Mouse (Mus musculus) mouse trophoblast stem cell (cell line): ENCODE measurements around the gene Rnf32.

Source experiments
- in situ Hi-C, 2 experiments: fragments of 300-500 bp; cut with MseI, MboI; formaldehyde crosslinking; loops; 2 replicates in 1 of 2; 3 replicates in 1 of 2; pipeline ENCODE4 v1.15.1; 2025

Rnf32 gene

GRCm38 (mm10) chr5:29195570-29196263 lies at the start of gene Rnf32:
Rnf32 (plus strand) TSS chr5:29195992.
- in situ Hi-C loops = no loop called here

- in situ Hi-C loops = no loop called here
Observed at GRCm38 (mm10) chr5:29150146-29150545, 45.6 kb upstream of the Rnf32 start.

GRCm38 (mm10) chr5:29159849-29160248 lies 35.9 kb upstream of the Rnf32 start:
- in situ Hi-C loops = no loop called here

- in situ Hi-C loops = no loop called here
Observed at GRCm38 (mm10) chr5:29166947-29167346, 28.8 kb upstream of the Rnf32 start.

GRCm38 (mm10) chr5:29170193-29170592 lies 25.6 kb upstream of the Rnf32 start:
- in situ Hi-C loops = no loop called here

GRCm38 (mm10) chr5:29171165-29171564 lies 24.6 kb upstream of the Rnf32 start:
- in situ Hi-C loops = no loop called here

GRCm38 (mm10) chr5:29186798-29187197 lies 9.0 kb upstream of the Rnf32 start:
- in situ Hi-C loops = no loop called here

- in situ Hi-C loops = no loop called here
Observed at GRCm38 (mm10) chr5:29195231-29195569, 592 bp upstream of the Rnf32 start.

GRCm38 (mm10) chr5:29196264-29196658 lies 469 bp downstream of the Rnf32 start:
- in situ Hi-C loops = no loop called here

GRCm38 (mm10) chr5:29197187-29197586 lies 1.4 kb downstream of the Rnf32 start:
- in situ Hi-C loops = no loop called here

GRCm38 (mm10) chr5:29198960-29199488 lies 3.2 kb downstream of the Rnf32 start:
- in situ Hi-C loops = no loop called here

GRCm38 (mm10) chr5:29199868-29200267 lies 4.1 kb downstream of the Rnf32 start:
- in situ Hi-C loops = no loop called here

- in situ Hi-C loops = no loop called here
Observed at GRCm38 (mm10) chr5:29205690-29206089, 9.9 kb downstream of the Rnf32 start.

- in situ Hi-C loops = no loop called here
Observed at GRCm38 (mm10) chr5:29211980-29212555, 16.3 kb downstream of the Rnf32 start.

- in situ Hi-C loops = no loop called here
Observed at GRCm38 (mm10) chr5:29217997-29218396, 22.2 kb downstream of the Rnf32 start.

GRCm38 (mm10) chr5:29224089-29224488 lies 28.3 kb downstream of the Rnf32 start:
- in situ Hi-C loops = no loop called here

GRCm38 (mm10) chr5:29230481-29230880 lies 34.7 kb downstream of the Rnf32 start:
- in situ Hi-C loops = no loop called here

- in situ Hi-C loops = no loop called here
Observed at GRCm38 (mm10) chr5:29238379-29238778, 42.6 kb downstream of the Rnf32 start.

- in situ Hi-C loops = no loop called here
Observed at GRCm38 (mm10) chr5:29244769-29245168, 49.0 kb downstream of the Rnf32 start.

GRCm38 (mm10) chr5:29250795-29251495 lies 55.2 kb downstream of the Rnf32 start:
- in situ Hi-C loops = no loop called here

- in situ Hi-C loops = no loop called here
Observed at GRCm38 (mm10) chr5:29251496-29251873, 55.7 kb downstream of the Rnf32 start.

- in situ Hi-C loops = no loop called here
Observed at GRCm38 (mm10) chr5:29253876-29254275, 58.1 kb downstream of the Rnf32 start.

GRCm38 (mm10) chr5:29270879-29271278 lies 75.1 kb downstream of the Rnf32 start:
- in situ Hi-C loops = loop anchor here in 1 of 2 experiments (5.0 kb wide), 1 partner anchor 804 kb away; the partner anchor contains the start of gene Shh
